Mouse (Mus musculus): Measurements from ENCODE around the gene 1700018F24Rik.
"Not testable (repeated sequence)": the region's sequence is repeated elsewhere in the genome, so short reads cannot be mapped to it uniquely, and the experiment has no call there.

DNA sequence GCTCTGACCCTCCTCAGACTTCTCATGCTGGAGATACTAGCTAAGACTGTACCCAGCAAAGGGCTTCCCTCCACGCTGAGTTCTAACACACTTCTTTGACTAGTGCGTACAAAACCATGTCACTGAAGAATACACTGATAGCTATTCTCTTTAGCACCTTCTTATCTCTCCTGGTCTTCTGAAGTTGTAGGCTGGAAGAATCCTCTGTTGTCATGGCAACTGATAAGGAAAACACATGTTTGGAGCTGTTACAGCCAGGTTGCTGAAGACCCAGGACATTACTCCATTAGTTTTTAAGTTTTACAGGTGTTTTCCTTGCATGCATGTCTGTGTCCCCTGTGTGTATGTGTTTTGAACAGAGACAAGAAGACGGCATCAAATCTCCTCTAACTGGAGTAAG, 11.4 kb downstream of the 1700018F24Rik start:
- not testable (repeated sequence) for TF ChIP-seq GATA1 (IDR thresholded peaks at IDR 0.05; ENCODE audit: borderline replicate concordance, low read length); FLI1 (IDR thresholded peaks at IDR 0.05; ENCODE audit: low read length)

All from megakaryocyte, embryonic 14.5 days (primary cell).